Mouse (Mus musculus): ENCODE measurements around the gene Dusp1. TPM values are rescaled to one million over a fixed set of nuclear protein-coding genes. Genes with fewer than 3 reads are reported as not detected.

Gene Dusp1
- total and polyA plus RNA-seq, 3 experiments: 33.5 to 80.9 (median 67.7) TPM

GRCm38 (mm10) chr17:26584063-26584462 lies 22.1 kb upstream of the Dusp1 start:
- DNase-seq: peak; percentile 51

GRCm38 (mm10) chr17:26583606-26584005 lies 21.7 kb upstream of the Dusp1 start:
- no peak for DNase-seq

GRCm38 (mm10) chr17:26583056-26583455 lies 21.1 kb upstream of the Dusp1 start:
- no peak for DNase-seq

- peak; percentile 91 for DNase-seq
These were observed 20.4 kb upstream of the Dusp1 start for GRCm38 (mm10) chr17:26582297-26582696.

DNA sequence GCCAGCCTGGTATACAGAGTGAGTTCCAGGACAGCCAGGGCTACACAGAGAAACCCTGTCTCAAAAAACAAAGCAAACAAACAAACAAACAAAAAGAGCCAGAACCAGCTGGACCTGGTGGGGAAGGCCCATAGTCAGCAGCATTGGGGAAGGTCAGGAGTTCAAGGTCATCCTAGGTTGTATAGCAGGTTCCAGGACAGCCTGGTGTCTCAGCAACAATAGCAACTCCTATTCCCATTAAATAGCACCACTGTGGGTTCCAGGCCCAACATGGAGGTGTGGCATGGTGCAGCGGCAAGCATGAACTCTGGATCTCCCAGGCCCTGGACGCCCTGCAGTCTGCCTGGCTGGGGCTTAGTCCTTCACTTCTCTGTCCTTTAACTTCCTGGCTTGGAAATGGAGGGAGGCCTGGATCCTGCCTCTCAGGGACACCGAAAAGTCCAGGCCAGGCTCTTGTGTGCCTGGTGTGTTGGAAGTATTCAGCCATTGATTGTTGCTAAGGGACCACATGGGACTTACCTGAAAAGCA lies 19.0 kb upstream of the Dusp1 start:
- DNase-seq: no peak

GRCm38 (mm10) chr17:26579396-26579795 lies 17.5 kb upstream of the Dusp1 start:
- no peak for DNase-seq

- DNase-seq: no peak
These were observed 16.8 kb upstream of the Dusp1 start for GRCm38 (mm10) chr17:26578771-26579170.

- no peak for DNase-seq
These were observed 16.2 kb upstream of the Dusp1 start for GRCm38 (mm10) chr17:26578162-26578561.

DNA sequence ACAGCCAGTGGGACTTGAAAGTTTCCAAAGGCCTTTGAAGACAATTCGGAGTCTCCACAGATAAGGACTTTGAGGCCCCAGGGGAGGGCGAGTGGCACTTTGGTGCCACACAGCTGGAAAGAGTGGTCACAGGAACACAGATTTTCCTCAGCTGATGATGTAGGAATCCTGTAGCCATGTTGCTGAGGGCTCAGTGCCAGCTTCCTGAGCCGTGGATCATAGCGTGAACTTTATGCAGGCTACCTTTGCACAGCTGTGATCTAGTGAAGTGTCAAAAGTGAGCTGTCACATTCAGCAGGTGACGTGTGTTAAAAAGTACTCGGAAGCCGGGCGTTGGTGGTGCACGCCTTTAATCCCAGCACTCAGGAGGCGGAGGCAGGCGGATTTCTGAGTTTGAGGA lies 15.4 kb upstream of the Dusp1 start:
- DNase-seq: no peak

DNA sequence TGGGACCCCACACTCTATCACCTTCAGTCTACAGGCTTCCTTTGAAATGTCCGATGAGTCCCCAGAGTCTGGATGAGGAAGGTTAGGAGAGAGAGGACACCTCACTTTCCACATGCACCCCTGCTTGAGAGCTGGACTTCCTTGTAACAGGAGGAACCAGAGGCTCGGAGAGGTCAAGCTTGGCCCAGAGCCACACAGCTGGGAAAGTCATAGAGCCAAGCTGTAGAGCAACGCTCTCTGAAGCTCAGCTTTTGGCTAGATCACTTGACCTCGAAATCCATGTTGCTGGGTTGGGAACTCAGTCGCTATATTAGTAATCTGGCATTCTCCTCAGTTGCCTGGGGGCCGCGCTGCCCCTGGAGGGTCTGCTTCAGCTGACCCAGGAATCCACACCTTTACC lies 14.9 kb upstream of the Dusp1 start:
- peak; percentile 83 for DNase-seq

GRCm38 (mm10) chr17:26575786-26576690 lies 14.1 kb upstream of the Dusp1 start:
- no peak for DNase-seq

- DNase-seq: no peak
These were observed 12.8 kb upstream of the Dusp1 start for GRCm38 (mm10) chr17:26574701-26575100.

GRCm38 (mm10) chr17:26574118-26574517 lies 12.2 kb upstream of the Dusp1 start:
- no peak for DNase-seq

GRCm38 (mm10) chr17:26572265-26572664 lies 10.3 kb upstream of the Dusp1 start:
- no peak for DNase-seq

- peak; percentile 93 for DNase-seq
These were observed 9.4 kb upstream of the Dusp1 start for GRCm38 (mm10) chr17:26571377-26571776.

GRCm38 (mm10) chr17:26570651-26571118 lies 8.8 kb upstream of the Dusp1 start:
- DNase-seq: no peak

DNA sequence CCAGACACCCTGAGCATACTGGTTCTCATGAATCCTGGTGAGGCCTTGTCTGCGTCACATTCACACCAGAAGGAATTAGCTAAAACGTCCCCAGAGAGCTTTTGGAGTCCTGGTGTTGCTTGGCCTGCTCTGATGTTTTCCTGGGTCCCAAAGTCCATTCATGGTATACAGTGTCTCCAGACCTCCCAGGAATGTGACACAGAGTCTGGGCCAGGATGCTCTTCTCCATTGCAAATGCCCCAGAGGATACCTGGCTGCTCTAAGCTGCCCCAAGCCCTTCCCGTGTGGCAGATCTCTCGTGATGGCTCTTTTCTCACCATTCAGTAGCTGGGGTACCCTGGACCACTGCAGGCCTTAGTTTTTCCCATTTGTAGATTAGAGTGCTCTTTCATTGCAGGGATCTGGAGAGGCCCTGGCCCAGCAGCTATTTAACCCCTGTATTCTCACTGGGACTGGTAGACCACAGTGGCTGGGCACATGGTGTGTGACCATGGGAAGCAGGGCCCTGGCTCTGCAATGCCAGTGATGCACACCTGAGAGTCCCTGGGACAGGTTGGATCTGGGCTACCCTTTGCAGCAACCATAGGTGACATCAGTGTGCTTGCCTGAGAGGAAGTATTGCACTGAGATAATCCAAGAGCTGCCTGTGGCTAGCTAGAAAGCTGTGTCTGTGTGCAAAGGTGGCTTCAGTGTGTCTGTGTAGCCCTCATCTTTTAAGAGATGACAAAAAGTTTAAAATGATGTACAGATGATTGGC lies 7.8 kb upstream of the Dusp1 start:
- no peak for DNase-seq

- no peak for DNase-seq
These were observed 5.9 kb upstream of the Dusp1 start for GRCm38 (mm10) chr17:26567818-26568173.

DNA sequence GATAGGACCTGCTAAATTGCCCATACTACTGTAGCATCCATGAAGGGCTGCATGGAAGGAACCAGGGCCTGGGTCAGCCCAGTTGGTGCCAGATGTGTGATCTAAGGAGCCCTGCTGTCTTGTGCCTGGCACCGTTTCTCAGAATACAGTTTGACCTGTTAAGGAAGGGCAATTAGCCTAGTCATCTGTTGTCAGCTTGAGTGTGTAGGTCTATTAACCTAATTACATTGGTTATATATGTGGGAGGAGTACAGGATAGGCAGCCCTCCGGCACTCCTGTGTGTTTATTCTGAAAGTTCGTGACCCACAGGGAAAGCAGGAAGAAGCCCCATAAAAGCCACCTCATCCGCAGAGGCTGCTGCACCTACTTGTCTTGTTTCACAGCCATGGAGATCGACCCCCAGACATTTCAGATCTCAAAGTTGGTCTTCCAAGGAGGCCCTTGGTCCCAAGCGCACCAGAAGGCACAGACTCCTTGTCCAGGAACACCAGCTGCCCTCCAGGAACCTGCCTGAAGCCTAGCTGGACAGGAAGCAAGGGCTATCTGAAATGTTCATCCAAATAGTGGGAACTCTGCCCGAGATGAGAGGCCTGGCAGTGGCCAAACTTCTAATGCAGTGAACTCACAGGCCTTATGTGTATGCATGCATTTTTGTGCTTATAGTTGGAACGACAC lies 5.4 kb upstream of the Dusp1 start:
- DNase-seq: no peak

- no peak for DNase-seq
These were observed 2.5 kb upstream of the Dusp1 start for GRCm38 (mm10) chr17:26564439-26564838.

- DNase-seq: no peak
These were observed 1.5 kb upstream of the Dusp1 start for GRCm38 (mm10) chr17:26563476-26563875.

DNA sequence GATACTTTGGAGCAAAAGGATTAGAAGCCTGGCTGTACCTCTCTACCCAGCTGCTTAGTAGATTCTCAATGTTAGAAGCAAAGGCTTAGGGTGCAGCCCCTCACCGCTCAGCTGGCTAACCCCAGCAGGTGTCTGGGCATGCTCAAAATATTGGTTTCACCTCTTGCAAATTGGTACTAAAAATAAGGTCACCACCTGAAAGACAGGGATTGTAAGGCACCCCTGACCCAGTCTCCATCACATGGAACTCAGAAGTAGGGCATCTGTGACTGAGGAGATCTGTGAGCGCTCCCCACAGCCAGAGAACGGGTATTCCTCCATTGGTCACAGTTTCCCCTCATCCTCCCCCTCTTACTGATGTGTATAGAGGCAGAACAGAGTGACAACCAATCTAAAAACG lies 364 bp upstream of the Dusp1 start:
- no peak for DNase-seq
